Mouse (Mus musculus) adipose tissue, adult 10 weeks (tissue): ENCODE data around the gene Smco1. TPM values are rescaled to one million over a fixed set of nuclear protein-coding genes. Genes with fewer than 3 reads are reported as not detected.

Experiments used
- polyA plus RNA-seq: library from polyadenylated mRNA; stranded (reverse); fragments of 350-450 nt; fragmentation: Illumina TruSeq; extraction: RNeasy Lipid Tissue Mini Kit (QIAGEN cat#74804); gene quantifications from one replicate; pipeline ENCODE4 v1.2.3, GENCODE M21; 2014; ENCODE audit warnings: low read depth, low replicate concordance

Smco1 gene
- polyA plus RNA-seq: not detected

DNA sequence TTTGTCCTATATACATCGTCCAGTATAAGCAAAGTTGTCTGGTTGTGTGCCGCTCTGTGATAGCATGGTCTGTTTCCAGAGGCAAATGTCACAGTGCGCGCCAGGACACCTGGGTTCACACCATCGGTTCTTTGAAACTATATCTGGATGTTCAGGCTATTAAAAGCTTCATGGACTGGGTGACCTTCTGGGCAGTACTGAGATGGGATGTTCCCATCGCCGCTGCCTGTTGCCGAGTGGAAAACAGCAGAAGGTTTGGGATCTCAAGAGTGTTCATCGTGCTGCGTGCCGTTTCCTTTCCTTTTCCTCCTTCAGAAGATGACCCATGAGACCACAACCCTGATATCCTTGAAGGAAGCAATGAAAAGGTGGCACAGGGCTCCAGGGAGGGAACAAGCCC is at the start of gene Smco1:
Smco1 (plus strand) TSS at position 178 of the 400 bp plus-strand sequence.

DNA sequence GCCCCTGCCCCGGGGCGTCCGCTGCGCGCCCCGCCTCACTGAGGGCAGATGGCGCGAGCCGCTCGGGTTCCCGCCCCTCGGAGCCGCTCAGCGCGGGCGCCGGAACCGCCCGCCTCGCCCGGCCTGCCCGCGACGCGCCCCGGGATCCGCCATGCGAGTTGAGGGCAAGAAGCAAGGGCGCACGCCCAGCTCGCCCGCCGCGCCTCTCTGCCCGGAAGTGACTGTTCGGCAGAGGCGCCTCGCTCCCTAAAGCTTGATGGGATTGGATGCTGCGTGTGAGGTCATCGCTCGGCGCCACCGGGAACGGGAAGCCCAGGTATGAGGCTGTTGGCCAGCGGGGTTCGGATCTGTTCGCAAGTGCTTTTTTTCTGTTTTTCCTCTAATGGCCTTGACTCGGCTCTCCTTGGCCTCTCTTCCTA is 24.3 kb upstream of the Smco1 start, which contains the start of the genes Fbxo45 and Wdr53:
Fbxo45 (minus strand) TSS at position 207 of the 419 bp plus-strand sequence.
Wdr53 (plus strand) TSS at position 276 of the 419 bp plus-strand sequence.

DNA sequence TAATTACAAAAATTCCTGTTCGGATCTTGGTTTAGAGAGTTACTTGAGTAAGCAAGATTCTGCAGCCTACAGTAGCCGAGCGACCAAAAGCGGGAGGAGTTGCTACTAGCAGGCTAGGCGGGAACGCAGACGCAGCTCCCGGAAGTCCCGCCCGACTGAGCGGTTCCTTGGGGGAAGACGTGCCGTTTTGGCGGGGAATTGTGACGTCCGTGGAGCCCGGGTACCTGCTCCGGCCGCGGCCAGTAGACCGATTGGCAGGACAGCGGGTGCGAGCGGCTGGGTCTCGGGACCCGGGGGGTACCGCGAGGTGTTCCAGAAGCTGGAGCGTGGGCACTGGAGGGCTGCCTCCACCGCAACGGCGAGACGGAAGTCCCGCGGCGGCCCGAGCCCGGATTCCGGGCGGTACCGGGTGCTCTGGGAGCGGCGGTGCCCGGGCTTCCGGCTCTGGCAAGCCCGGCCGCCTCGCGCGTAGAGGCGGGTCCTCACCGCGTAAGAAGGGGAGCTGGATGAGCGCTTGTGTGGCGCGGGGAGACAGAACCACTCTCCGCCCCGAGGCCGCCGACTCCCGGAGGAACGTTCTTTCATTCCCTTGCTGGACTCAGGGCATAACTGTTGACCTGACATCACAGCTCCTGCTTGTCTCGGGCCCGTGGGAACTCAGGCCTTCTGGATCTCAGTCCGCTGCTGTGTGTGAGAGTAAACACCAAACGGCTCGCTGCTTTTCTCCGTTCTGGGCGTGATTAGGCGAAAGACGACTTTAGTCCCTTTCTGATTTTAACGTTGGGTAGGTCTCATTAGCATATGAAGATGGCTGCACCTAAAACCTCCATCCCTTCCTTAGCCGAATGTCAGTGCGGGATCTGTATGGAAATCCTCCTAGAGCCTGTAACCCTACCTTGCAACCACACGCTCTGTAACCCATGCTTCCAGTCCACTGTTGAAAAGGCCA is 6.3 kb downstream of the Smco1 start, which contains the start of gene Rnf168:
Rnf168 (plus strand) TSS at position 152 of the 949 bp plus-strand sequence.

Other genes with a start within 250 kb of the Smco1 start
- 35.3 TPM for gene Pak2, start 192.1 kb upstream of the Smco1 start, polyA plus RNA-seq
- gene Pigx, start 171.7 kb upstream of the Smco1 start, polyA plus RNA-seq: 35.9 TPM
- 15.2 TPM for gene Cep19, start 171.7 kb upstream of the Smco1 start, polyA plus RNA-seq
- gene Nrros, start 105.9 kb upstream of the Smco1 start, polyA plus RNA-seq: 15.2 TPM
- gene Bex6, start 91.6 kb upstream of the Smco1 start, polyA plus RNA-seq: not detected
- 26.0 TPM for gene Fbxo45, start 24.3 kb upstream of the Smco1 start, polyA plus RNA-seq
- gene Wdr53, start 24.2 kb upstream of the Smco1 start, polyA plus RNA-seq: 19.4 TPM
- 11.2 TPM for gene Rnf168, start 6.0 kb downstream of the Smco1 start, polyA plus RNA-seq
- 9.5 TPM for gene Ubxn7, start 60.8 kb downstream of the Smco1 start, polyA plus RNA-seq
- gene Tm4sf19, start 129.0 kb downstream of the Smco1 start, polyA plus RNA-seq: 0.83 TPM
- gene Tctex1d2, start 148.2 kb downstream of the Smco1 start, polyA plus RNA-seq: 26.9 TPM
- 27.3 TPM for gene Pcyt1a, start 159.5 kb downstream of the Smco1 start, polyA plus RNA-seq
- not detected for gene Slc51a, start 216.4 kb downstream of the Smco1 start, polyA plus RNA-seq
- gene Zdhhc19, start 224.8 kb downstream of the Smco1 start, polyA plus RNA-seq: 1.6 TPM